9 mouse cellular contexts compared by ENCODE assay signal in genomic region chr10:19240102-19240759, GRCm38 (mm10).
DNase-seq lines count a peak whose midpoint lies in the region; ATAC-seq and TF ChIP-seq lines count a peak whose summit lies in the region.
"Had no signal": no experiment of that assay in that cellular context is flagged by ENCODE, and none has a peak within 500 bp of the region (broad histone marks: within the 10 kb centered on the region; RNA-seq: fewer than 3 reads in every experiment).

No protein-coding gene starts in this region.

- TF ChIP-seq POLR2A in bone marrow, adult 2 months (IDR thresholded peaks at IDR 0.05; ENCODE audit: borderline replicate concordance, control insufficient read depth, low read depth, low read length), result no peak
- TF ChIP-seq POLR2A in embryonic fibroblast, embryonic 13.5 days (IDR thresholded peaks at IDR 0.05; ENCODE audit: low read depth, low read length), result no peak

- WGBS in heart, embryonic 13.5 days, result 31% methylated on average over 8 of the region's 8 CpGs
- 36% methylated on average over 8 of the region's 8 CpGs for WGBS in heart, embryonic 11.5 days (ENCODE audit: insufficient replicate concordance)
- WGBS in bone marrow, adult 2 months, result 29% methylated on average over 8 of the region's 8 CpGs
- 39% methylated on average over 8 of the region's 8 CpGs for WGBS in hindbrain, embryonic 13.5 days

- no peaks in the 10 kb centered on the region for H3K4me1 ChIP-seq in heart, embryonic 13.5 days
- H3K4me1 ChIP-seq in heart, embryonic 11.5 days (ENCODE audit: control insufficient read depth, insufficient read depth, low read length), result no peaks in the 10 kb centered on the region
- no peaks in the 10 kb centered on the region for H3K4me1 ChIP-seq in bone marrow, adult 2 months (ENCODE audit: control insufficient read depth, insufficient read depth, low read length)
- no peaks in the 10 kb centered on the region for H3K4me1 ChIP-seq in embryonic fibroblast, embryonic 13.5 days (ENCODE audit: control insufficient read depth, insufficient read depth, low read length)
- 0 out of 2 replicates have a peak, but pooled peaks cover 3% of the 10 kb centered on the region for H3K4me1 ChIP-seq in hindbrain, embryonic 13.5 days (replicated peaks)

- 0 out of 2 replicates have a peak overlapping the region, but pooled peaks have one; percentile 31 for H3K4me2 ChIP-seq in heart, embryonic 13.5 days
- no peak overlapping the region for H3K4me2 ChIP-seq in heart, embryonic 11.5 days
- H3K4me2 ChIP-seq in hindbrain, embryonic 13.5 days, result no peak overlapping the region

- no peak overlapping the region for H3K4me3 ChIP-seq in heart, embryonic 13.5 days
- H3K4me3 ChIP-seq in heart, embryonic 11.5 days (ENCODE audit: low read depth, low read length), result no peak overlapping the region
- no peak overlapping the region for H3K4me3 ChIP-seq in bone marrow, adult 2 months (replicated peaks; ENCODE audit: control insufficient read depth, low read depth, low read length)
- no peak overlapping the region for H3K4me3 ChIP-seq in embryonic fibroblast, embryonic 13.5 days (ENCODE audit: insufficient read depth, low read length)
- H3K4me3 ChIP-seq in hindbrain, embryonic 13.5 days, result no peak overlapping the region

- peak; percentile 22 to 52 for DNase-seq in layer of hippocampus, postnatal 10 days (ENCODE audit: low spot score in 2 of 2)
- DNase-seq in right cerebral cortex, postnatal 25 days, result peak; percentile 14

- H3K36me3 ChIP-seq in heart, embryonic 13.5 days, result no peaks in the 10 kb centered on the region
- H3K36me3 ChIP-seq in heart, embryonic 11.5 days (ENCODE audit: control insufficient read depth, insufficient read depth, low read length), result no peaks in the 10 kb centered on the region
- no peaks in the 10 kb centered on the region for H3K36me3 ChIP-seq in hindbrain, embryonic 13.5 days

- H3K27me3 ChIP-seq in heart, embryonic 13.5 days (replicated peaks), result no peaks in the 10 kb centered on the region
- no peaks in the 10 kb centered on the region; the same call in 1 of the 2 replicates for H3K27me3 ChIP-seq in heart, embryonic 11.5 days (ENCODE audit: control insufficient read depth, insufficient read depth, low read length)
- H3K27me3 ChIP-seq in hindbrain, embryonic 13.5 days, result peaks cover 15% of the 10 kb centered on the region

- TF ChIP-seq CTCF in bone marrow, adult 2 months (IDR thresholded peaks at IDR 0.05; ENCODE audit: control insufficient read depth, insufficient read depth, low read length), result peak; percentile 55
- TF ChIP-seq CTCF in embryonic fibroblast, embryonic 13.5 days (IDR thresholded peaks at IDR 0.05; ENCODE audit: borderline replicate concordance, insufficient read depth, low read length), result peak; percentile 22; the same call in 1 of the 2 replicates

- H3K27ac ChIP-seq in heart, embryonic 13.5 days (replicated peaks), result no peak overlapping the region
- no peak overlapping the region for H3K27ac ChIP-seq in heart, embryonic 11.5 days (ENCODE audit: low read depth, low read length)
- no peak overlapping the region for H3K27ac ChIP-seq in bone marrow, adult 2 months (ENCODE audit: control insufficient read depth, insufficient read depth, low read depth, low read length, poor library complexity)
- no peak overlapping the region for H3K27ac ChIP-seq in embryonic fibroblast, embryonic 13.5 days (ENCODE audit: insufficient read depth, low read length)
- H3K27ac ChIP-seq in hindbrain, embryonic 13.5 days, result no peak overlapping the region
- H3K27ac ChIP-seq: macrophage had no signal

- ATAC-seq in heart, embryonic 13.5 days (ENCODE audit: extremely low read depth, insufficient number of reproducible peaks, low FRiP score, low TSS enrichment), result no peak
- ATAC-seq in heart, embryonic 11.5 days (replicated peaks; ENCODE audit: insufficient number of reproducible peaks, low FRiP score, low TSS enrichment), result no peak
- ATAC-seq in hindbrain, embryonic 13.5 days (ENCODE audit: low FRiP score), result peak; percentile 75
- peak; percentile 94 for ATAC-seq in megakaryocyte-erythroid progenitor cell, adult 5-6 weeks (replicated peaks; ENCODE audit: low FRiP score, low TSS enrichment, poor library complexity, severe bottlenecking)

- no peak overlapping the region for H3K9ac ChIP-seq in heart, embryonic 13.5 days
- no peak overlapping the region for H3K9ac ChIP-seq in heart, embryonic 11.5 days (ENCODE audit: low read depth, low read length)
- H3K9ac ChIP-seq in hindbrain, embryonic 13.5 days, result no peak overlapping the region

- no peaks in the 10 kb centered on the region for H3K9me3 ChIP-seq in heart, embryonic 13.5 days
- H3K9me3 ChIP-seq in heart, embryonic 11.5 days (replicated peaks; ENCODE audit: control insufficient read depth, low read length), result no peaks in the 10 kb centered on the region
- no peaks in the 10 kb centered on the region for H3K9me3 ChIP-seq in hindbrain, embryonic 13.5 days

Comparison
In these comparisons a context has a peak if more than half of its experiments do, and no peak if none do; other contexts are left out.
1. ATAC-seq: peak in hindbrain, embryonic 13.5 days (single experiment) and megakaryocyte-erythroid progenitor cell, adult 5-6 weeks (single experiment); none in heart, embryonic 13.5 days (single experiment) and heart, embryonic 11.5 days (single experiment).